ENCODE assay signal across 10 mouse cellular contexts in the genomic region with DNA sequence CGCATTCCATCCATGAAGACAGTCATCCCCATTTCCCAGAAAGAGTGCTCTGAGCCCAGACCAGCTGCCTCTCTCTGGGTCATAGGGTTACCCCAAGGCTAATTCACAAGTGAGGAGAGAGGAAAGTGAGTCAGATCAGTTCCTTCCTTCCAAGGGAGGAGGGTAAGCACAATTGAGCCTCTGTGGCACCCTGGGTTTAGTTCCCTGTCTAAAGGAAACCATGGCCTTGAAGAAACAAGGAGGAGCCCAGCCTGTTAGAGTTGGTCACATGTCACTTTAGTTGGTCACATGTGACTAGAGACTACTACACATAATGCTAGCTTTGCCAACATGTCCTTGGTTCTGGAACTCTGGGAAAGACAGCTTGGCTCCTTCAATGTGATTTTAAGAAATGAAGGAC. TPM values are rescaled to one million over a fixed set of nuclear protein-coding genes. Genes with fewer than 3 reads are reported as not detected.
DNase-seq lines count a peak whose midpoint lies in the region; ATAC-seq and TF ChIP-seq lines count a peak whose summit lies in the region.
"Had no signal": no experiment of that assay in that cellular context is flagged by ENCODE, and none has a peak within 500 bp of the region (broad histone marks: within the 10 kb centered on the region; RNA-seq: fewer than 3 reads in every experiment).

No protein-coding gene starts in this region.

- TF ChIP-seq CTCF in gastrocnemius, adult 2 months (IDR thresholded peaks at IDR 0.05), result no peak
- no peak for TF ChIP-seq CTCF in liver, adult 2 months (IDR thresholded peaks at IDR 0.05; ENCODE audit: low read depth, low read length)

- no peak for ATAC-seq in heart, embryonic 16.5 days (replicated peaks; ENCODE audit: extremely low read depth, insufficient read depth, low FRiP score)
- ATAC-seq in megakaryocyte, adult 5-6 weeks (ENCODE audit: poor library complexity, severe bottlenecking), result peak; percentile 45
- ATAC-seq in erythroblast, adult 5-6 weeks (replicated peaks; ENCODE audit: low FRiP score, poor library complexity, severe bottlenecking), result no peak

- H3K4me3 ChIP-seq in gastrocnemius, adult 2 months, result no peak overlapping the region
- no peak overlapping the region for H3K4me3 ChIP-seq in liver, adult 2 months (ENCODE audit: insufficient read depth, low read depth, low read length)
- H3K4me3 ChIP-seq in heart, embryonic 16.5 days (ENCODE audit: low read length), result no peak overlapping the region
- H3K4me3 ChIP-seq: hindbrain, embryonic 12.5 days had no signal

- intact Hi-C loops in gastrocnemius, adult 2 months (cut with DNase I), result no loop called here
- intact Hi-C loops in gastrocnemius, postnatal 14 days (cut with DNase I; ENCODE audit: low total_unique reads), result no loop called here

- H3K27ac ChIP-seq in gastrocnemius, adult 2 months, result peak overlapping the region; percentile 73
- H3K27ac ChIP-seq in liver, adult 2 months (replicated peaks; ENCODE audit: insufficient read depth, low read depth, low read length), result peak overlapping the region; percentile 70
- peak overlapping the region; percentile 54 for H3K27ac ChIP-seq in heart, embryonic 16.5 days (ENCODE audit: low read length)
- H3K27ac ChIP-seq: liver, embryonic 14.5 days had no signal

- no peaks in the 10 kb centered on the region for H3K36me3 ChIP-seq in liver, adult 2 months (ENCODE audit: control insufficient read depth, insufficient read depth, low read length)
- no peaks in the 10 kb centered on the region for H3K36me3 ChIP-seq in heart, embryonic 16.5 days (ENCODE audit: control insufficient read depth, insufficient read depth)
- H3K36me3 ChIP-seq: hindbrain, embryonic 12.5 days had no signal

- H3K4me1 ChIP-seq in liver, adult 2 months (ENCODE audit: control insufficient read depth, insufficient read depth, low read length), result peaks cover 4% of the 10 kb centered on the region
- H3K4me1 ChIP-seq in heart, embryonic 16.5 days (ENCODE audit: control insufficient read depth, insufficient read depth, low read length), result peaks cover 17% of the 10 kb centered on the region

- TF ChIP-seq POLR2A in liver, adult 2 months (IDR thresholded peaks at IDR 0.05; ENCODE audit: extremely low read depth, insufficient read depth, low read length), result no peak

- no peaks in the 10 kb centered on the region for H3K9me3 ChIP-seq in heart, embryonic 16.5 days (replicated peaks; ENCODE audit: control insufficient read depth, low read length)
- H3K9me3 ChIP-seq: hindbrain, embryonic 12.5 days had no signal

- H3K79me2 ChIP-seq in liver, adult 2 months (ENCODE audit: control insufficient read depth, insufficient read depth, low read length), result no peaks in the 10 kb centered on the region

- 86% methylated on average over 1 of the region's 1 CpGs for WGBS in liver, adult 2 months
- WGBS in heart, embryonic 16.5 days, result 90% methylated on average over 1 of the region's 1 CpGs

- no peak overlapping the region for H3K9ac ChIP-seq in liver, adult 2 months (ENCODE audit: low read depth, low read length)
- no peak overlapping the region for H3K9ac ChIP-seq in heart, embryonic 16.5 days (ENCODE audit: low read length)
- H3K9ac ChIP-seq: hindbrain, embryonic 12.5 days; liver, embryonic 14.5 days had no signal

- no peak for DNase-seq in gastrocnemius, adult 2 months
- DNase-seq in gastrocnemius, postnatal 14 days, result no peak
- DNase-seq in liver, adult 2 months (ENCODE audit: extremely low read depth, low read depth, low spot score), result no peak
- DNase-seq in liver, result no peak
- DNase-seq in left cerebral cortex, adult 8-10 months (ENCODE audit: low spot score in 2 of 2), result no peak

- no peak overlapping the region for H3K4me2 ChIP-seq in heart, embryonic 16.5 days (ENCODE audit: low read depth, low read length)

- H3K27me3 ChIP-seq in liver, adult 2 months (ENCODE audit: control insufficient read depth, insufficient read depth, low read length), result no peaks in the 10 kb centered on the region
- no peaks in the 10 kb centered on the region for H3K27me3 ChIP-seq in heart, embryonic 16.5 days (ENCODE audit: control insufficient read depth, insufficient read depth, low read length)
- H3K27me3 ChIP-seq: hindbrain, embryonic 12.5 days had no signal

RNA-seq across cellular contexts. Expression of a gene that starts 14.5 kb away (rescaled TPM):
- 1 to 10 TPM; 6.3 to 9.2 TPM for total RNA-seq in gastrocnemius, adult 2 months (2021)
- total RNA-seq in gastrocnemius, postnatal 14 days (2021), result 10 to 100 TPM in 1 of 2 experiments, 1 to 10 TPM in 1; 8.4 to 10.6 TPM
- 3.5 and 4.6 TPM in 2 replicates for total RNA-seq in liver, adult 2 months (2014; rRNA removed)
- 6.7 and 8.9 TPM in 2 replicates for polyA plus RNA-seq in liver, adult 2 months (2012; rRNA removed)
- polyA plus RNA-seq in heart, embryonic 16.5 days (2015; fragmentation: Nextera tagmentation; extraction: Ambion mirVana), result 3.9 and 4.7 TPM in 2 replicates
- total RNA-seq in megakaryocyte, adult 5-6 weeks (2015), result not detected in 2 replicates
- total RNA-seq in megakaryocyte, adult 5-6 weeks (2017), result not detected in 2 replicates
- not detected in 2 replicates for total RNA-seq in erythroblast, adult 5-6 weeks (2015; ENCODE audit: low replicate concordance)
- not detected in 2 replicates for total RNA-seq in erythroblast, adult 5-6 weeks (2017; ENCODE audit: low replicate concordance)
- total RNA-seq in left cerebral cortex, adult 8-10 months (2022), result 10 to 100 TPM; 14.5 to 17.6 (median 16.0) TPM

RNA-seq across cellular contexts. Expression of a gene that starts 45.3 kb away (rescaled TPM):
- not detected for total RNA-seq in gastrocnemius, adult 2 months (2021)
- not detected for total RNA-seq in gastrocnemius, postnatal 14 days (2021)
- 3.2 and 6.3 TPM in 2 replicates for total RNA-seq in liver, adult 2 months (2014; rRNA removed)
- polyA plus RNA-seq in liver, adult 2 months (2012; rRNA removed), result 5.5 and 7.1 TPM in 2 replicates
- 0.39 TPM in 2 replicates for polyA plus RNA-seq in heart, embryonic 16.5 days (2015; fragmentation: Nextera tagmentation; extraction: Ambion mirVana)
- total RNA-seq in megakaryocyte, adult 5-6 weeks (2015), result not detected in 2 replicates
- total RNA-seq in megakaryocyte, adult 5-6 weeks (2017), result not detected in 2 replicates
- total RNA-seq in erythroblast, adult 5-6 weeks (2015; ENCODE audit: low replicate concordance), result not detected in 2 replicates
- total RNA-seq in erythroblast, adult 5-6 weeks (2017; ENCODE audit: low replicate concordance), result not detected in 2 replicates
- 1 to 10 TPM in 1 of 4 experiments, under 1 TPM in 3; 0.32 to 1.0 (median 0.62) TPM for total RNA-seq in left cerebral cortex, adult 8-10 months (2022)

RNA-seq across cellular contexts. Expression of a gene that starts 46.0 kb away (rescaled TPM):
- 10 to 100 TPM; 46.4 to 49.6 TPM for total RNA-seq in gastrocnemius, adult 2 months (2021)
- total RNA-seq in gastrocnemius, postnatal 14 days (2021), result 10 to 100 TPM; 30.9 to 40.5 TPM
- 46.2 and 48.3 TPM in 2 replicates for total RNA-seq in liver, adult 2 months (2014; rRNA removed)
- polyA plus RNA-seq in liver, adult 2 months (2012; rRNA removed), result 18.1 and 31.3 TPM in 2 replicates
- 137 and 146 TPM in 2 replicates for polyA plus RNA-seq in heart, embryonic 16.5 days (2015; fragmentation: Nextera tagmentation; extraction: Ambion mirVana)
- 145 and 161 TPM in 2 replicates for total RNA-seq in megakaryocyte, adult 5-6 weeks (2015)
- 208 and 249 TPM in 2 replicates for total RNA-seq in megakaryocyte, adult 5-6 weeks (2017)
- 204 and 296 TPM in 2 replicates for total RNA-seq in erythroblast, adult 5-6 weeks (2015; ENCODE audit: low replicate concordance)
- total RNA-seq in erythroblast, adult 5-6 weeks (2017; ENCODE audit: low replicate concordance), result 507 and 635 TPM in 2 replicates
- total RNA-seq in left cerebral cortex, adult 8-10 months (2022), result 100 to 1,000 TPM; 117 to 136 (median 126) TPM

RNA-seq across cellular contexts. Expression of a gene that starts 55.5 kb away (rescaled TPM):
- 10 to 100 TPM; 60.8 to 94.7 TPM for total RNA-seq in gastrocnemius, adult 2 months (2021)
- total RNA-seq in gastrocnemius, postnatal 14 days (2021), result 10 to 100 TPM; 29.8 to 57.1 TPM
- 982 and 1,378 TPM in 2 replicates for total RNA-seq in liver, adult 2 months (2014; rRNA removed)
- 3,567 and 4,585 TPM in 2 replicates for polyA plus RNA-seq in liver, adult 2 months (2012; rRNA removed)
- 3.3 and 3.9 TPM in 2 replicates for polyA plus RNA-seq in heart, embryonic 16.5 days (2015; fragmentation: Nextera tagmentation; extraction: Ambion mirVana)
- total RNA-seq in megakaryocyte, adult 5-6 weeks (2015), result not detected in 2 replicates
- total RNA-seq in megakaryocyte, adult 5-6 weeks (2017), result not detected in 2 replicates
- total RNA-seq in erythroblast, adult 5-6 weeks (2015; ENCODE audit: low replicate concordance), result not detected in 2 replicates
- not detected in 2 replicates for total RNA-seq in erythroblast, adult 5-6 weeks (2017; ENCODE audit: low replicate concordance)
- total RNA-seq in left cerebral cortex, adult 8-10 months (2022), result 10 to 100 TPM; 82.5 to 94.5 (median 86.9) TPM
